Mouse (Mus musculus) limb, embryonic 14.5 days (tissue): ENCODE data around the gene Cyb5r2. TPM values are rescaled to one million over a fixed set of nuclear protein-coding genes. Genes with fewer than 3 reads are reported as not detected.

Experiments
- ATAC-seq: fragments of 200-750 bp; cut with Nextera tagmentation; 2 replicates; pipeline ENCODE4 v1.8.0; 2017; ENCODE audit warnings: low read depth, moderate number of reproducible peaks, moderate TSS enrichment; ENCODE audit not compliant: low FRiP score
- DNase-seq: peaks from one replicate; pipeline ENCODE4 v3.0.0-alpha.2; 2015; ENCODE audit warnings: low spot score
- H3K27ac ChIP-seq: fragments of 300-500 bp; sonication (generic); replicated peaks from 2 replicates; pipeline ENCODE4 v1.5.1; 2014; ENCODE audit warnings: low read depth, mild to moderate bottlenecking, low read length, moderate library complexity, mixed read lengths
- H3K27me3 ChIP-seq: fragments of 300-500 bp; sonication (generic); 2 replicates; pipeline ENCODE4 v1.6.1; 2014; ENCODE audit warnings: low read length, mixed read lengths; ENCODE audit not compliant: control insufficient read depth, insufficient read depth
- H3K36me3 ChIP-seq: fragments of 300-500 bp; sonication (generic); 2 replicates; pipeline ENCODE4 v1.6.1; 2014; ENCODE audit warnings: mild to moderate bottlenecking, low read length, moderate library complexity, mixed read lengths; ENCODE audit not compliant: control insufficient read depth, insufficient read depth
- H3K4me1 ChIP-seq: fragments of 300-500 bp; sonication (generic); 2 replicates; pipeline ENCODE4 v1.6.1; 2014; ENCODE audit warnings: antibody characterized with exemption, low read length, mixed read lengths; ENCODE audit not compliant: control insufficient read depth, insufficient read depth
- H3K4me2 ChIP-seq: fragments of 300-500 bp; sonication (generic); replicated peaks from 2 replicates; pipeline ENCODE4 v1.6.1; 2014; ENCODE audit warnings: low read depth, mild to moderate bottlenecking, low read length, moderate library complexity; ENCODE audit not compliant: severe bottlenecking
- H3K4me3 ChIP-seq: fragments of 300-500 bp; sonication (generic); replicated peaks from 2 replicates; pipeline ENCODE4 v1.5.1; 2014; ENCODE audit warnings: low read length
- H3K9ac ChIP-seq: fragments of 300-500 bp; sonication (generic); 2 replicates; pipeline ENCODE4 v1.6.1; 2014; ENCODE audit warnings: mild to moderate bottlenecking, low read depth, low read length, moderate library complexity; ENCODE audit not compliant: severe bottlenecking
- H3K9me3 ChIP-seq: fragments of 300-500 bp; sonication (generic); 2 replicates; pipeline ENCODE4 v1.6.1; 2016; ENCODE audit warnings: low read length; ENCODE audit not compliant: control insufficient read depth
- POLR2A ChIP-seq: fragments of 200-500 bp; IDR thresholded peaks from 2 replicates; pipeline ENCODE4 v1.8.0; 2012; ENCODE audit warnings: inconsistent platforms, mild to moderate bottlenecking, moderate library complexity, borderline replicate concordance; ENCODE audit not compliant: insufficient read depth, insufficient read length; ENCODE audit errors: extremely low read depth
- WGBS: fragments of 180-500 bp; shearing (Covaris S2); extraction: QIAGEN DNeasy Blood & Tissue Kit; methylation state at CpG from one replicate; pipeline ENCODE4 v1.1.7; 2014; 5-methylcytosine and 5-hydroxymethylcytosine counted together
- polyA plus RNA-seq, 2 experiments: library from polyadenylated mRNA; depleted of rRNA in 1 of 2; stranded (reverse) in 1 of 2; unstranded in 1 of 2; fragments of >200 nt; fragmentation: Nextera tagmentation in 1 of 2; extraction: Ambion mirVana in 1 of 2; gene quantifications; 2 replicates each; pipeline versions ENCODE4 v1.2.1 to v1.2.3; 2012 to 2014

Gene Cyb5r2
- polyA plus RNA-seq, 2 experiments = 0.14 to 0.23 TPM

GRCm38 (mm10) chr7:107707650-107708049 lies 50.2 kb downstream of the Cyb5r2 start:
- Histone ChIP-seq H3K4me2 (no peak overlapping the region), H3K4me1 (peaks cover 25% of the 10 kb centered on the region), H3K9ac (no peak overlapping the region), H3K9me3 (no peaks in the 10 kb centered on the region), H3K27ac (no peak overlapping the region), H3K27me3 (no peaks in the 10 kb centered on the region), H3K4me3 (no peak overlapping the region), H3K36me3 (no peaks in the 10 kb centered on the region)
- no peak for TF ChIP-seq POLR2A
- DNase-seq (no peak), ATAC-seq (no peak)
- WGBS = 61% methylated on average over 9 of the region's 9 CpGs

- H3K4me1 ChIP-seq = peaks cover 24% of the 10 kb centered on the region
- ATAC-seq = no peak
- no peaks in the 10 kb centered on the region for H3K9me3 ChIP-seq
- H3K4me3 ChIP-seq = no peak overlapping the region
- DNase-seq = no peak
- no peak for TF ChIP-seq POLR2A
- WGBS = 86% methylated on average over 5 of the region's 5 CpGs
- no peak overlapping the region for H3K27ac ChIP-seq
- H3K36me3 ChIP-seq = no peaks in the 10 kb centered on the region; the same call in 1 of the 2 replicates
- H3K27me3 ChIP-seq = no peaks in the 10 kb centered on the region
- no peak overlapping the region for H3K4me2 ChIP-seq
- H3K9ac ChIP-seq = no peak overlapping the region
Observed at GRCm38 (mm10) chr7:107705941-107706340, 51.9 kb downstream of the Cyb5r2 start.

- H3K9me3 ChIP-seq = no peaks in the 10 kb centered on the region
- peaks cover 2% of the 10 kb centered on the region; the same call in 1 of the 2 replicates for H3K36me3 ChIP-seq
- H3K4me2 ChIP-seq = no peak overlapping the region
- TF ChIP-seq POLR2A = no peak
- peaks cover 11% of the 10 kb centered on the region; the same call in 1 of the 2 replicates for H3K4me1 ChIP-seq
- DNase-seq (peak; percentile 42), ATAC-seq (no peak)
- H3K27me3 ChIP-seq = no peaks in the 10 kb centered on the region
- H3K9ac ChIP-seq = no peak overlapping the region
- WGBS = 17% methylated on average over 13 of the region's 13 CpGs
- no peak overlapping the region for H3K27ac ChIP-seq
- no peak overlapping the region for H3K4me3 ChIP-seq
Observed at GRCm38 (mm10) chr7:107702461-107703380, 55.1 kb downstream of the Cyb5r2 start.

GRCm38 (mm10) chr7:107700646-107701045 lies 57.2 kb downstream of the Cyb5r2 start:
- no peak for ATAC-seq
- 82% methylated on average over 5 of the region's 5 CpGs for WGBS
- H3K27me3 ChIP-seq = no peaks in the 10 kb centered on the region

GRCm38 (mm10) chr7:107699926-107700325 lies 57.9 kb downstream of the Cyb5r2 start:
- no peak for TF ChIP-seq POLR2A

More at GRCm38 (mm10) chr7:107700646-107701045, 57.2 kb downstream of the Cyb5r2 start:
- H3K4me3 ChIP-seq = no peak overlapping the region
- no peak for DNase-seq
- H3K27ac ChIP-seq = no peak overlapping the region
- no peak overlapping the region for H3K4me2 ChIP-seq
- peaks cover 11% of the 10 kb centered on the region; the same call in 1 of the 2 replicates for H3K4me1 ChIP-seq
- no peak for TF ChIP-seq POLR2A
- no peaks in the 10 kb centered on the region for H3K9me3 ChIP-seq
- H3K9ac ChIP-seq = no peak overlapping the region
- peaks cover 3% of the 10 kb centered on the region; the same call in 1 of the 2 replicates for H3K36me3 ChIP-seq

More at GRCm38 (mm10) chr7:107699926-107700325, 57.9 kb downstream of the Cyb5r2 start:
- Histone ChIP-seq H3K36me3 (peaks cover 3% of the 10 kb centered on the region; the same call in 1 of the 2 replicates), H3K4me1 (peaks cover 11% of the 10 kb centered on the region; the same call in 1 of the 2 replicates), H3K9me3 (no peaks in the 10 kb centered on the region), H3K27ac (no peak overlapping the region), H3K4me3 (no peak overlapping the region), H3K9ac (no peak overlapping the region), H3K4me2 (no peak overlapping the region), H3K27me3 (no peaks in the 10 kb centered on the region)
- 31% methylated on average over 1 of the region's 1 CpGs for WGBS
- ATAC-seq = peak; percentile 39; the same call in 1 of the 2 replicates
- no peak for DNase-seq

Other genes with a start within 250 kb of the Cyb5r2 start
- 23.0 and 23.9 TPM in 2 replicates for gene Olfml1, start 190.6 kb downstream of the Cyb5r2 start, polyA plus RNA-seq (2012; rRNA removed)
- gene Olfml1, start 190.6 kb downstream of the Cyb5r2 start, polyA plus RNA-seq (2014; fragmentation: Nextera tagmentation; extraction: Ambion mirVana) = 38.5 and 40.4 TPM in 2 replicates
- 13.3 and 14.4 TPM in 2 replicates for gene Ppfibp2, start 162.8 kb downstream of the Cyb5r2 start, polyA plus RNA-seq (2012; rRNA removed)
- 12.9 and 14.4 TPM in 2 replicates for gene Ppfibp2, start 162.8 kb downstream of the Cyb5r2 start, polyA plus RNA-seq (2014; fragmentation: Nextera tagmentation; extraction: Ambion mirVana)
- gene 5330417H12Rik, start 132.9 kb downstream of the Cyb5r2 start, polyA plus RNA-seq (2012; rRNA removed) = not detected in 2 replicates
- gene 5330417H12Rik, start 132.9 kb downstream of the Cyb5r2 start, polyA plus RNA-seq (2014; fragmentation: Nextera tagmentation; extraction: Ambion mirVana) = not detected in 2 replicates
- gene Ovch2, start 43.2 kb upstream of the Cyb5r2 start, polyA plus RNA-seq (2012; rRNA removed) = not detected in 2 replicates
- not detected in 2 replicates for gene Ovch2, start 43.2 kb upstream of the Cyb5r2 start, polyA plus RNA-seq (2014; fragmentation: Nextera tagmentation; extraction: Ambion mirVana)
- gene Olfr467, start 54.2 kb upstream of the Cyb5r2 start, polyA plus RNA-seq (2012; rRNA removed) = not detected in 2 replicates
- gene Olfr467, start 54.2 kb upstream of the Cyb5r2 start, polyA plus RNA-seq (2014; fragmentation: Nextera tagmentation; extraction: Ambion mirVana) = not detected in 2 replicates
- gene Olfr469, start 67.5 kb upstream of the Cyb5r2 start, polyA plus RNA-seq (2012; rRNA removed) = not detected in 2 replicates
- gene Olfr469, start 67.5 kb upstream of the Cyb5r2 start, polyA plus RNA-seq (2014; fragmentation: Nextera tagmentation; extraction: Ambion mirVana) = not detected in 2 replicates
- gene Olfr470, start 89.5 kb upstream of the Cyb5r2 start, polyA plus RNA-seq (2012; rRNA removed) = not detected in 2 replicates
- not detected in 2 replicates for gene Olfr470, start 89.5 kb upstream of the Cyb5r2 start, polyA plus RNA-seq (2014; fragmentation: Nextera tagmentation; extraction: Ambion mirVana)
- not detected in 2 replicates for gene Olfr472, start 139.9 kb upstream of the Cyb5r2 start, polyA plus RNA-seq (2012; rRNA removed)
- not detected in 2 replicates for gene Olfr472, start 139.9 kb upstream of the Cyb5r2 start, polyA plus RNA-seq (2014; fragmentation: Nextera tagmentation; extraction: Ambion mirVana)
- gene Olfr473, start 172.4 kb upstream of the Cyb5r2 start, polyA plus RNA-seq (2012; rRNA removed) = not detected in 2 replicates
- gene Olfr473, start 172.4 kb upstream of the Cyb5r2 start, polyA plus RNA-seq (2014; fragmentation: Nextera tagmentation; extraction: Ambion mirVana) = not detected in 2 replicates
- gene Olfr474, start 196.6 kb upstream of the Cyb5r2 start, polyA plus RNA-seq (2012; rRNA removed) = not detected in 2 replicates
- not detected in 2 replicates for gene Olfr474, start 196.6 kb upstream of the Cyb5r2 start, polyA plus RNA-seq (2014; fragmentation: Nextera tagmentation; extraction: Ambion mirVana)
- not detected in 2 replicates for gene Olfr476, start 206.8 kb upstream of the Cyb5r2 start, polyA plus RNA-seq (2012; rRNA removed)
- not detected in 2 replicates for gene Olfr476, start 206.8 kb upstream of the Cyb5r2 start, polyA plus RNA-seq (2014; fragmentation: Nextera tagmentation; extraction: Ambion mirVana)
- not detected in 2 replicates for gene Olfr477, start 228.7 kb upstream of the Cyb5r2 start, polyA plus RNA-seq (2012; rRNA removed)
- not detected in 2 replicates for gene Olfr477, start 228.7 kb upstream of the Cyb5r2 start, polyA plus RNA-seq (2014; fragmentation: Nextera tagmentation; extraction: Ambion mirVana)